Mouse (Mus musculus) stomach, postnatal 0 days (tissue): ENCODE results near the gene Stap2. TPM values are rescaled to one million over a fixed set of nuclear protein-coding genes. Genes with fewer than 3 reads are reported as not detected.

ENCODE experiments used
- ATAC-seq: fragments of 200-750 bp; cut with Nextera tagmentation; 2 replicates; pipeline ENCODE4 v1.8.0; 2017; ENCODE audit not compliant: low FRiP score, low TSS enrichment
- DNase-seq: peaks from one replicate; pipeline ENCODE4 v3.0.0-alpha.2; 2016; ENCODE audit warnings: low spot score
- H3K27ac ChIP-seq: fragments of 300-500 bp; sonication (generic); replicated peaks from 2 replicates; pipeline ENCODE4 v1.5.1; 2014; ENCODE audit warnings: mild to moderate bottlenecking, control low read depth
- H3K27me3 ChIP-seq: fragments of 300-500 bp; sonication (generic); 2 replicates; pipeline ENCODE4 v1.6.1; 2014; ENCODE audit warnings: low read length; ENCODE audit not compliant: control insufficient read depth, insufficient read depth
- H3K36me3 ChIP-seq: fragments of 300-500 bp; sonication (generic); 2 replicates; pipeline ENCODE4 v1.6.1; 2014; ENCODE audit warnings: low read length, mixed read lengths; ENCODE audit not compliant: control insufficient read depth, insufficient read depth
- H3K4me1 ChIP-seq: fragments of 300-500 bp; sonication (generic); replicated peaks from 2 replicates; pipeline ENCODE4 v1.6.1; 2014; ENCODE audit warnings: antibody characterized with exemption; ENCODE audit not compliant: control insufficient read depth, insufficient read depth
- H3K4me2 ChIP-seq: fragments of 300-500 bp; sonication (generic); replicated peaks from 2 replicates; pipeline ENCODE4 v1.6.1; 2014; ENCODE audit warnings: low read depth, mild to moderate bottlenecking, control low read depth, moderate library complexity
- H3K4me3 ChIP-seq: fragments of 300-500 bp; sonication (generic); 2 replicates; pipeline ENCODE4 v1.5.1; 2014; ENCODE audit warnings: low read depth, low read length, control low read depth
- H3K9ac ChIP-seq: fragments of 300-500 bp; sonication (generic); 2 replicates; pipeline ENCODE4 v1.6.1; 2014; ENCODE audit warnings: mild to moderate bottlenecking, low read length, control low read depth, mixed read lengths
- H3K9me3 ChIP-seq: fragments of 300-500 bp; sonication (generic); 2 replicates; pipeline ENCODE4 v1.6.1; 2016; ENCODE audit warnings: low read length; ENCODE audit not compliant: control insufficient read depth
- CTCF ChIP-seq: IDR thresholded peaks from 2 replicates; pipeline ENCODE4 v1.5.1; 2016; ENCODE audit warnings: antibody characterized with exemption, low read depth, mild to moderate bottlenecking, moderate library complexity
- EP300 ChIP-seq: optimal IDR thresholded peaks from 2 replicates; pipeline ENCODE3; 2016; ENCODE audit warnings: antibody characterized with exemption
- WGBS: fragments of 180-500 bp; shearing (Covaris S2); extraction: QIAGEN DNeasy Blood & Tissue Kit; methylation state at CpG from one replicate; pipeline ENCODE4 v1.1.7; 2014; 5-methylcytosine and 5-hydroxymethylcytosine counted together
- polyA plus RNA-seq: library from polyadenylated mRNA; unstranded; fragments of >200 nt; fragmentation: Nextera tagmentation; extraction: Ambion mirVana; gene quantifications from 2 replicates; pipeline ENCODE4 v1.2.1, GENCODE M21; 2015

The Stap2 gene
- polyA plus RNA-seq, 1 experiment from 2014 or later, result 44.2 TPM

- Histone ChIP-seq H3K4me2 (peak within 1 kb of the TSS; percentile 58), H3K9ac (peak within 1 kb of the TSS; percentile 63), H3K4me1 (0 out of 2 replicates have a peak, but pooled peaks cover 4% of the 10 kb centered on the region), H3K36me3 (peaks cover 4% of the 10 kb centered on the region; the same call in 1 of the 2 replicates), H3K4me3 (peak within 1 kb of the TSS; percentile 57), H3K27ac (peak within 1 kb of the TSS; percentile 94), H3K9me3 (no peaks in the 10 kb centered on the region), H3K27me3 (no peaks in the 10 kb centered on the region)
- under 1% methylated on average over 46 of the region's 46 CpGs for WGBS
- peak; percentile 96 for ATAC-seq
- TF ChIP-seq CTCF (no peak), EP300 (peak; percentile 82)
- peak; percentile 93 for DNase-seq
Observed at GRCm38 (mm10) chr17:55958918-55959728, 46.3 kb downstream of the Stap2 start, which contains the start of gene Yju2. Yju2 (plus strand) TSS chr17:55959099.

DNA sequence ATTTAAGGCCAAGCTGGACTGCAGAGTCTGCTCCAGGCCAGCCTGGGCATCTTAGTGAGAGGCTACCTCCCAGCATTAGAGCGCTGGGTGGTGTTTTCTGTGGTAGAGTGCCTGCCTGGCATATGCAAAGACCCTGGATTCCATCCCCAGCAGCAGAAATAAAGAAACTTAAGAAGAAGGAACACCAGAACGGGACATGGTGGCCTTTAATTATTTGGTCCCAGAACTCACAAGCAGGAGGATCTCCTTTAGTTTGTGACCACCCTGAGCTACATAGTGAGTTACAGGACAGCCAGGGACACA is 46.8 kb downstream of the Stap2 start:
- H3K4me2 ChIP-seq, result peak overlapping the region; percentile 58
- 0 out of 2 replicates have a peak, but pooled peaks cover 4% of the 10 kb centered on the region for H3K4me1 ChIP-seq
- H3K27me3 ChIP-seq, result no peaks in the 10 kb centered on the region
- H3K9ac ChIP-seq, result peak overlapping the region; percentile 55
- peak overlapping the region; percentile 94 for H3K27ac ChIP-seq
- 32% methylated on average over 2 of the region's 2 CpGs for WGBS
- TF ChIP-seq EP300 (no peak), CTCF (no peak)
- H3K4me3 ChIP-seq, result peak overlapping the region; percentile 57
- no peaks in the 10 kb centered on the region for H3K9me3 ChIP-seq
- H3K36me3 ChIP-seq, result peaks cover 4% of the 10 kb centered on the region; the same call in 1 of the 2 replicates
- DNase-seq (no peak), ATAC-seq (no peak)

DNA sequence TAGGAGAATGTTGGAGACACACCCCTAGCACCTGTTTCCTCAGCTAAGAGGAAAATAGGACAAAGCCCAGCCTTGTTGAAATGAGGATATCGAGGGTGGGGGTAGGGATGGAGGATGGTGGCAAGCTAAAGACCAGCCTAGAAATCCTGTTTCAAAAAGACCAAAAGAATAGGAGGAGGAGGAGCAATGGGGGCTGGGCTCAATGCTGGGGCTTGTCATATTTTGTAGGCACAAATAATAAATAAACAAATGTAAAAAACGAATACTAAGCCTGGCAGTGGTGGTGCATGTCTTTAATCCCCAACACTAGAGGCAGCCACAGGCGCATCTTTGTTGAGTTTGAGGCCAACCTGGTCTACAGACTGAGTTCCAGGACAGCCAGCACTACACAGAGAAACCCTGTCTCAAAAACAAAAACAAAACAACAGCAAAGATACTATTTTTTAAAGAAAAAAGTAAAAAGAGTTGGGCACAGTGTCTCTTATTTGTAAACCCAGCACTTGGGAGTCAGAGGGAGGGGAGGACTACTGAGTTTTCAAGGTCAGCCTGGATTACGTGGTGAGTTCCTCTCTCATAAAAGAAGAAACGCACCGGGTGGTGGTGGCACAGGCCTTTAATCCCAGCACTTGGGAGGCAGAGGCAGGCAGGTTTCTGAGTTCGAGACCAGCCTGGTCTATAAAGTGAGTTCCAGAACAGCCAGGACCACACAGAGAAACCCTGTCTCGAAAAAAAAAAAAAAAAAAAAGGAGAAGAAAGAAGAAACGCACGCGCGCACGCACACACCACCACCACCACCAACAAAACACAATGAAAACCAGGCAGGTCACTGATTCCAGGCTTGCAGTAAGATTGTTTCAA is 47.4 kb downstream of the Stap2 start:
- Histone ChIP-seq H3K9me3 (no peaks in the 10 kb centered on the region), H3K4me2 (peak overlapping the region; percentile 58), H3K27me3 (no peaks in the 10 kb centered on the region), H3K4me3 (peak overlapping the region; percentile 57; the same call in 1 of the 2 replicates), H3K9ac (peak overlapping the region; percentile 55; the same call in 1 of the 2 replicates), H3K4me1 (0 out of 2 replicates have a peak, but pooled peaks cover 4% of the 10 kb centered on the region), H3K36me3 (0 out of 2 replicates have a peak, but pooled peaks cover 4% of the 10 kb centered on the region), H3K27ac (peak overlapping the region; percentile 94)
- ATAC-seq (no peak), DNase-seq (peak; percentile 11)
- WGBS, result 76% methylated on average over 12 of the region's 13 CpGs
- no peak for TF ChIP-seq CTCF
- TF ChIP-seq EP300, result no peak

DNA sequence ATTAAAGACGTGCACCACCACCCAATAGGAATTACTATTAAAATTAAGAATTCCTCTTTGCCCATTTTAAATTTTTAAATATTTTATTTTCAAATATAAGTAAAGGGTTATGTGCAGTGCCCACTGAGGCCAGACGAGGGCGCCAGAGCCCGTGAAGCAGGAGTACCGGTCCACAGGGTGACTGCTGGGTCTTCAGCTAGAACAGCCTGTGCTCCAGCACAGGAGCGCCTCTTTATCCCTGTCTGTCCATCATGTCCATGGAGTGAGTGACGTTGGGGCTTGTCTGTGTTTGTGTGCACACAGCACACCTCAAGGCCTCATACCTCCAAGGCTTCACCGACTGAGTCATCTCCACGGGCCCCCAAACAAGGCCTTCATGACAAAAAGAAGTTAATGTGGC is 48.2 kb downstream of the Stap2 start:
- Histone ChIP-seq H3K4me3 (no peak overlapping the region), H3K27me3 (no peaks in the 10 kb centered on the region), H3K9ac (no peak overlapping the region), H3K27ac (no peak overlapping the region), H3K4me1 (0 out of 2 replicates have a peak, but pooled peaks cover 4% of the 10 kb centered on the region), H3K9me3 (no peaks in the 10 kb centered on the region), H3K4me2 (no peak overlapping the region), H3K36me3 (0 out of 2 replicates have a peak, but pooled peaks cover 2% of the 10 kb centered on the region)
- WGBS, result 16% methylated on average over 9 of the region's 9 CpGs
- peak; percentile 78 for DNase-seq
- no peak for TF ChIP-seq EP300
- peak; percentile 89 for TF ChIP-seq CTCF
- no peak for ATAC-seq

- no peak overlapping the region for H3K9ac ChIP-seq
- no peaks in the 10 kb centered on the region for H3K9me3 ChIP-seq
- H3K36me3 ChIP-seq, result no peaks in the 10 kb centered on the region
- H3K4me1 ChIP-seq, result 0 out of 2 replicates have a peak, but pooled peaks cover 4% of the 10 kb centered on the region
- no peak for DNase-seq
- no peaks in the 10 kb centered on the region for H3K27me3 ChIP-seq
- WGBS, result 32% methylated on average over 6 of the region's 6 CpGs
- TF ChIP-seq CTCF (no peak), EP300 (no peak)
- no peak overlapping the region for H3K27ac ChIP-seq
- H3K4me3 ChIP-seq, result peak overlapping the region; percentile 35
- ATAC-seq, result no peak
- H3K4me2 ChIP-seq, result peak overlapping the region; percentile 59
Observed at GRCm38 (mm10) chr17:55956591-55956990, 48.8 kb downstream of the Stap2 start.
